Mouse (Mus musculus) thymus, adult 18-20 months (tissue): ENCODE data around the gene Kel.

ENCODE experiments used
- DNase-seq, 2 experiments: peaks; one replicate each; pipeline ENCODE4 v3.0.0; 2022; ENCODE audit warnings: mixed read lengths in 2 of 2

Kel gene

DNA sequence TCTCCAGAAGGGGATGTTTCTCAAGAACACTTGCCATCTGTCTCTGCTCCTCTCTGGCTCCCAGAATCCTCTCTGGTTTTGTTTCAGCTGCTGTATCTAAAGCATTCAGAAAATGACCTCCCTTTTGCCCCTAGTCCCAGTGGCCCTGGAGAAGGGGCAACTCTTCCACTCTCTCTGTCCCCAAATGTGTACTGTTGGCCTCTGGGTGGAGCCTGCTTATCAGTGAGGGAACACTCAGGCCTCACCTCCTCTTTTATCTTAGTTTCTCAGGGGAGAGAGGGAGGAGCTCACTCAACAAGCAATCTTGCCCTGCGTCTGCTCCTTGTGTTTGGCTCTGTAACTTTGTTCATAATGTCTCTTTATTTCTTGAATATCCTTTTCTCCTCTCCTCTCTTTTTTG lies at the start of gene Kel:
Kel (minus strand) TSS at position 217 of the 400 bp plus-strand sequence.
- DNase-seq = no peak

DNA sequence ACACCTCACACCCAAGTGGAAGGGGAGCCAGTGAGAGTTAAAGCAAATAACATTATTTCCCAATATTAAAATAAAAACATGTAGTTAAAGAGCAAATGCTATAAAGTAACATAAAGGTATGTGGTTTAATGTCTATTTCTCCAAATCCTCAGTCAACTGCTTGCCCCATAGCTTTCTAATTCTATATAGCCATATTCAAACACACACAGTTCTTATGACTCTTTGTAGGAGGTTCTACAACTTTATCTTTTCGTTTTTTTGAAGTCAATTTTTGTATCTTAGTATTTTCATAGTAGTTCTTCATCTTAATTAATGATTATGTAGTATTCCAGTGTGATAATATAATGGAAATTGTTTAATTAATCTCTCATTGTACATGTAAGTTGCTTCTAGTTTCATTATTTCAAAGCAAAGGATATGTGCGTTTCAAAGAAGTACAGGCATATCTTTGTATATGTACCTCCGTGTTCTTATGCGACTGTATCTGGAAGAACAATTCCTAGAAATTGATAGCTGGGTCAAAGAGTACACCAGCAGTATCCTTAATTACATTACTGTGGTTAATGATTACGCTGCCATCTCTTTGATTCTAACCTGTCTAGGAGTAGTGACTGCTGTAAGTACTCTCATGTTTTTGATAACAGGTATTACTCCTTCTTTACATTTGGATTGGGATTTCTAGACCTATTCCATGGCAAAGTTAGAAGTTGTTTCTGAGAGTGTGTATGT lies 40.7 kb upstream of the Kel start:
- DNase-seq = no peak

DNA sequence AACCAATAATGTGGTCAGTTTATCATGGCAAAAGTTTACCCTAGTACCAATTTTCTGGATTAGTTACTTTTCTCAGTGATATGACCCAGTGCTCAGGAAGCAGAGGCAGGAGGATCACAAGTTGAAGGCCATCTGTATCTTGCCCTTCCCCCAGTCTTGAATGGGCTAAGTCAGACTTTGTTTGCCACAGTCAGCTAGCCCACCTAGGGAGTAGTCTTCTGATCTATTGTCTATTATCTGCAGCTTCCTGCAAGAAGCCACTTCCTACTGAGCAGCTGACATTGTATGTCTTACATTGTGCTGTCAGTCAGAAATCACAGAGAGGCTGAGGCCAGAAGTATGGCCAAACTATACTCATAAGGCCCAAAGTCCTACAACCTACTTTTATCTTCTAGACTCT lies 37.0 kb upstream of the Kel start:
- DNase-seq = no peak

DNA sequence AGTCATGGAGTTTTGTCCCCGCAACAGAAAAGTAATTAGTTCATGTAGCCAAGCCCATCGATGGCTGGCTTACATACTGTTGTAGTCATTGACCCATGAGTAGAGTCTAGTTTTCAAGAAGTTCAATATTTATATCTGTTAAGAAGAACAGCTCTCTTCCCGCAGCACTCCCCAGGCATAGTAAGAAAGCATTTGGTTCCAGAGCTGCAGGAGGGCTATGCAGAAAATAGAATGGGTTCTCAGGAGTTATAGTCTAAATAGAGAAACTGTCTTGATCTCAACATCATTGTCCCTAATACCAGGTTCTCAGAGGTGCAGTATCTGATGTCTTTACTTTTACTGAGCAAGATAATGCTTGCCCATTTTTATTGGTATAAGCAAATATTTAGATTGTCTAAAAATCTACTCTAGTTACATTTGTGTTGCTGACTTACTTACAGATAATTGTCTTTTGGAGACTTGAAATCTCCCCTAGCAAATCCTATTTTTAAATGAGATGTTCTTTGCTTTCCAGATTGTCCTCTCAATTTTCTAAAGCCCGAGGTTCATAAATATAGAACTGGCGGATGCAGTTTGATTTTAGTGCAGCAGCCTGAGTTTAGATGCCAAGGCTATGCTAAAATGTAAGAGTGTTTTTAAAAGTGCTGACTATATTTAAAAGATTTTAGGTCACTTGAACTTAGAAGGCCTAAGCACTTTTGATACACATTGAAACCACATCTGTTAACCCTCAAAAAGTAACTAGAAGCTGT lies 30.8 kb upstream of the Kel start:
- DNase-seq = no peak

DNA sequence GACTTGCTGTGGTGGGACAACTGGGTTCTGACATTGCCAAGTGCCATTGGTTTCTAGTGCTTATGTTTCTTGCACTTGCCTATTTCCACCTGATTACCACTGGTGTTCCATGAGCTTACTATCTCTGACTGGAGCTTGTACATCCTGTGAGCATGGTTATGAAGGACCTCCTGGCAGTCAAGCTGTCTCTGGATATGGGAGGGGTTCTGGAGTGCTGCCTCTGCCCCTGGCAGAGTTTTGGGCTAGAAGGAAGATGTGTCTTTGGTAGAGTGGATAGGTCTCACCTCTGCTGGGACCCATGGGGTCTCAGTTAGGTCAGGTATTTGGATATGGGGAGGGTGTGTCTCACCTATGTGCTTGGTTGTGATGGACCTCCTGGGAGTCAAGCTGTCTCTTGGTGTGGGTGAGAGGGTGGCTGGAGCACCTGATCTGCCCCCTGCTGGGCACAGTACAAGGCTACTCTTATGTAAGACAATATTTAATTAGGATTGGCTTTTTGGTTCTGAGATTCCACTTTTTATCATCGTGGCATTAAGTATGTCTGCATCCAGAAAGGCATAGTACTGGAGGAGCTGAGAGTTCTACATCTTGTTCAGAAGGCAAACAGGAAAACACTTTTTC lies 24.0 kb upstream of the Kel start:
- DNase-seq = peak; percentile 9 to 14

DNA sequence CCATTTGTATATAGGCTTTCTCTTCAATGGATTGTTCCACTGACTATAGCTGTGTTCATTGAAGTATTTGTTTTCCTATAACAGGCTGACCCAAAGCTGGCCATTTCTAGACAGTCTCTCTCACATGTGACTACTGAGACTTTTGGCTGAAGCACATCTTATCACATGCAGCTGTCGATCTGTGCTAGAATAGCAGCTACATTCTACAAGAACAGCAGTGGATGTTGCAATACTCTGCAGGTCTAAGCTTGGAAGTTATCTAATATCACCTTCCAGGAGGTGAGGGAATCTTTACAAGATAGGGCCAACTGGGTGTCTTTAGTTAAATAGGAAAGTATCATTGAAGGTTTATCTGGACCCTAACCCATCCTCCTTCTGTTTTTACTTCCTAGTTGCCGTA lies 17.3 kb upstream of the Kel start:
- DNase-seq = no peak

DNA sequence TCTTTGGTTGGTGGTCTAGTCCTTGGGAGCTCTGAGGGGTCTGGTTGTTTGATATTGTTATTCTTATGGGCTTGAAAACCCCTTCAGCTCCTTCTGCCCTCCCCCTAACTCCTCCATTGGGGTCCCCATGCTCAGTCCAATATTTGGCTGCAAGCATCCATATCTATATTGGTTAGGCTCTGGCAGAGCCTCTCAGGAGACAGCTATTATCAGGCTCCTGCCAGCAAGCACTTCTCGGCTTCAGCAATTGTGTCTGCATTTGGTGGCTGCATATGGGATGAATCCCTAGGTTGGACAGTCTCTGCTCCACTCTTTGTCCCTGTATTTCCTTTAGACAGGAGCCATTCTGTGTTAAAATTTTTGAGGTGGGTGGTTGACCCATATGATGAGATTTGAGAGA lies 6.1 kb upstream of the Kel start:
- no peak for DNase-seq

DNA sequence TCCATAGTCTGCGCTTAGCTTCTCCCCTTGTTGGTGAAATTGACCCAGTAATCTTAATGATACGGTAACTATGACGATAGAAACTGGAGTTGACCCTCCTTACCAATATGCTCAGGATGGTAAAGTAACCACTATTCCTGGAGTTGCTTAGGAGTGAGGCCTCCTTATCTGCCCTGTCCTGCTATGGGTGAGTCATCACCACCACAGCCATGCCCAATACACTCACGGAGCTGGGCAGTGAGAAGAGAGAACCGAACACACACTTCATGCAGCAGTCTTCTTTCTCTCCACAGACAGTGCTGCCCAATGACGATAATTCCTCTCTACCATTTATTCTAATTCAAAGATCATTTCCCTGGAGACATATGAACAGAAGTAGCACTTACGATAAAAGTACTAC lies 2.1 kb upstream of the Kel start:
- DNase-seq = no peak

DNA sequence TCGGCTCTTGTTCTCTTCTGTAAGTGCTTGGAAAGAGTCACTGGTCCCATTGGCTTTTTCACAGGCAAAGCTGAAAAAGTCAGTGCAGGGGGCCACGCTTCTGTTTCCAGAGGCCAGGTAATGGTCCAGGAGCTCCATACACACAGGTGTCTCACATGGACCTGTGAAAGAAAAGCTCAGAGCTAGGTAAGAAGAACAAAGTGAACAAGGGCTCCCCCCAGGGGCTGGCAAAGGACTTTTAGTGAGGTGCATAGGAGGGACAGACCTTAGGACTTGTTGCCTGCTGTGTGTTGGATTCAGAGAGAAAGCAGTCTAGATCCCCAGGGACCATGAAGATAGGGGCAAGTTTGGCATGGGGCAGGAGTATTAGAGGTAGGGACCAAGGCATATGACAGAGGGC lies 1.2 kb downstream of the Kel start:
- peak; percentile 22 to 23 for DNase-seq

DNA sequence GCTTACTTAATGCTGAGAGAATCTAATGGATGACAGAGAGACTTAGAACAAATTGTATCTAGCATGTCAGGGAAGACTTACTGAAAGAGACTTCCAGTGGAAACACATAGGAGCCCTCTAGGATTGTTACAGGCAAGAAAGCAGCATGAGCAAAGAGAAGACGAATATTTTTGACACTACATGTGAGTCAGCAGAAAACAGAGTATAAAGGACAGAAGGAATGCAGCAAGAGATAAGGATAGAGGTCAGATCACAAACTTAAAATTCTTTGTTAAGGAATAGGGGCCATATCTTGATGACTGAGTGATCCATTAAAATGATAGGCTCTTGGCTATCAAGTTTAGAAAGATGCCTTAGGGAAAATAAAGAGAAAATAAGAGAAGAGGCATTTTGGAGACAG lies 2.9 kb downstream of the Kel start:
- DNase-seq = no peak

DNA sequence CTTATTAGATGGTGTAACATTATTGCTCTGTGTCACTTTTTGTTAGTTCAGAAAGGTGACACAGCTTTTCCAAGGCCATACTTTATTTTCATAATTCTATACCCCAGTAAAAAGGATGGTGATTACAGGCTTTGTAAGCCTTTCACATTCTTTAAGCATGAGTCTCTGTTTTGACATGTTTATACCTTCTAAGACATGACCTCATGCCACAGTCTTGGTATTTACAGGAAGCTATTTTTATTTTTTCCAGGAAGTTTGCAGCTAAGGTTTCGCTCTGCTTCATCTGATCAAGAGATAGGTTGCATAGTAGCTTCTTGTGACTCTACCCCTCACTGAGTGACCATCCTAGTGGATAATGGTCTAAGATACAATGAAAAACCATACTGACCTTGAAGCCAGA lies 9.7 kb downstream of the Kel start:
- DNase-seq = no peak

DNA sequence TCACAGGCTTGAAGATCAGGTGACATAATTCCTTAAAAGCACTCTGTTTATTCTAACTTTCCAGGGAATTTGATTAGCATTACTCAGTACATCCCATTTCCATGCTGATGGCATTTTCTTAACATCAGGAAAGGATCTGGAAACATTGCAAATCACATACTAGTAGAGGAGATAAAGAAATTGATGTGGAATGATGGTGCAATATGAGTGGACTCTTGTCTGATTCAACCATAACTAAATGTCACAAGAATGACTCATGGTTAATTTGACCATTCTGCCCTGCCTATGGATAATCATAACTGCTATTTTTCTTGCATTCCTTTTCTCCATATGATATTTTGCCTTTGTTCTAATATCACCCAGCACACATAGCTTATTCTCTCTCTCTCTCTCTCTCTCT lies 11.9 kb downstream of the Kel start:
- no peak for DNase-seq

DNA sequence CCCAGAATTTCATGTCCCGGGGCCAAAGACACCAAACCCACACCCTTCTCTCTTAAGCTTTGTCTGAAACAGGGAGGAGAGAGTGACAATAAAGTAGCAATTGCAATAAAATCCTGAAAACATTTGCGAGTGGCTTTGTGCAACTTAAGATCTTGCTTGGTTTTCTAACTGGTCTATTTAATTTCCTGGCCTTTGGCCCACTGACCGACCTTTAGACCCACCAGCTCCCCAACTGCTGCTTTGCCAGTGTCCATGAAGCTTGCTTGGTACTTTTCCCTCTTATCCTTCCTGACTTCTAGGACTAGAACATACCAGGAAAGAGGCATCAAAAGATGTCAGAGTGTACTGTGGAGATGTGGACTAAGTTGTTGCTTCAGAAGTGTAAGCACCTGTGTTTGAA lies 18.5 kb downstream of the Kel start:
- DNase-seq = no peak

DNA sequence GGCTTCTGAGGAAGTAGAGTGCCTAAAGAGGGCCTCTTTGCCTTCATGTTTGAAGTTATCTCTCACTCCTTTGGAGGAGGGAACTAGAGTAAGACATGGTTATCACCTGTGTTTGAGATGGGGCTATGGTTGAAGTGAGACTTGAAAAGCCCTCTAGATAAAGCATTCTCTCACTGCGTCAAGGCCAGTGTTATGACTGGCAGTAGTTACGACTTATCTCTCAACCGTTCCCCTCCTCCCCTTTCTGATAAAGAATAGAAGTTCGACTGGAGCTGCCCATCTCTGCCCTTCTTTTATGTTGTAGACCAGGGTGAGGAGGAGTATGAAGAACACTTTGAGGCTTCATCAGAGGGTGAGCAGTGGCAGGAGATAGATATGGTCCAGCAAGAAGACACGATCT lies 19.2 kb downstream of the Kel start:
- DNase-seq = no peak

DNA sequence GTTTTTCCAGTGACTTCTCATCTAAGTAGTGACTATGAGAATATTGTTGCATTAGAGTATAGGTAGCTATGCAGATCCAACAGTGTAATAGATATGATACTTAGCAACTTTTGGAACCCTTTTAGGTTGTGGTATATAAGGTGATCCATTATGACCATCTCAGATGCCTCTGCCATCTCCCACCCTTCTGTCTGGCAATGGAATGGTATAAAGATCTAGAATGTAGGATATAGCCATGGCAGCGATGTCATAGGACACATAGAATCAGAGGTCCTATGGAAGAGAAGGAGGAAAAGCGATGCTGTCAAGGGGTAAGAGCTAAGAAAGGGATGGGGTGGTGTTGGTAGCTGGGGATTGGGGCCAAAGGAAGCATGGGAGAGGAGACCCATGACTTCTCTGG lies 20.0 kb downstream of the Kel start, which contains the start of gene Llcfc1:
Llcfc1 (plus strand) TSS at position 301 of the 400 bp plus-strand sequence.
- DNase-seq = no peak

DNA sequence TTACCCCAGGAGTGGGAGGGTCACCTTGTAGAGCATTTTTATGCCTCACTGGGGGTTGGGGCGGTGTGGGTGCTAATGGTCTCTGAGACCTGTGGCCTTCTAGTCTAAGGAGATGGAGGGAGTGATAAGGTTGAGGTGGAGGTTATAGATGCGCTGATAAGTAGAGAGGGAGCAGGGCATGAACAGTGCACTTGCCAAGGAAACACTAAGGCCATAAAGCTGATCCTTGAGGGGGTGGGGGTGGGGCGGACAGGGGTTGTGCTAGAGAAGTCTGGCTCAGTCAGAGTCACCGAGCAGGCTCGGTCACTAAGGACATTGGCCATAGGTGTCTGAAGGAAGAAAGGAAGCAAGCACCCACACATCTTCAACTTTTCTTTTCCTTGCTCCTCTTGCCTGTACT lies 22.5 kb downstream of the Kel start:
- no peak for DNase-seq

DNA sequence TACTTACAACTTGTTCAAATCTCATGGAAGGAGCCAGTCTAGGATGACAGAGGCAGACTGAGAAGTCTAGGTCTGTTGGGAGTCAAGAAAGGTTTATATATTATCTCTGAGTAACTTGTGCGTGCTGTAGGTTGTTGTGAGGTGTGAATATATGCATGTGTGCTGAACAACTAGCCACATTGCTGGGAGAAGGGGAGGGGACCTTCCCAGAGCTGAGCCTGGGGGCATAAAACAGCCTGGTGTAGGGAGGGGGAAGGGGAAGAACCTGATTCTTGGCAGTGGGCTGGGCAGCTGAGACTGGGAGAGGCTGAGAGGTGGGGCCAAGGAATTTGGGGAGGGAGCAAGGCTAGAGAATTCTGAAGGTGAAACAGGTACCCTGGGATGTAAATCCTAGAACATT lies 23.5 kb downstream of the Kel start, which contains the start of gene Trpv5:
Trpv5 (minus strand) TSS at position 101 of the 400 bp plus-strand sequence.
- DNase-seq = no peak

DNA sequence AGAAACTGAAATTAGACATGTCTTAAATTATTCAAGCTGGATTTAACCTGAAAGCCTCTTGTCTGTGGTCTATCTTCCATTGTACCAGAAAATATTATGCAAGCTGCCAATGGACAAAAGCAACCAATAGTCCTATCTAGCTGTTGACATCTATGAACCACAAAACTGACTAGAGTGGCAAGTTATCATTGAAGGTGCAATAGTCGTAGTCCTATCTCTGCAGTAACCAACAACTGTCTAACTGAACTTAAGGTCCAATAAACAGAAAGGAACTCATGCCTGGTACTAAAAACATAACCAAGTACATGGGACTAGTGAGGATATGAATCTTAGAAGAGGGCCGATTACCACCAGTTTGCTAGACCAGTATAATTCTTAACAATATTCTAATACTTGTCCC lies 27.6 kb downstream of the Kel start:
- no peak for DNase-seq

DNA sequence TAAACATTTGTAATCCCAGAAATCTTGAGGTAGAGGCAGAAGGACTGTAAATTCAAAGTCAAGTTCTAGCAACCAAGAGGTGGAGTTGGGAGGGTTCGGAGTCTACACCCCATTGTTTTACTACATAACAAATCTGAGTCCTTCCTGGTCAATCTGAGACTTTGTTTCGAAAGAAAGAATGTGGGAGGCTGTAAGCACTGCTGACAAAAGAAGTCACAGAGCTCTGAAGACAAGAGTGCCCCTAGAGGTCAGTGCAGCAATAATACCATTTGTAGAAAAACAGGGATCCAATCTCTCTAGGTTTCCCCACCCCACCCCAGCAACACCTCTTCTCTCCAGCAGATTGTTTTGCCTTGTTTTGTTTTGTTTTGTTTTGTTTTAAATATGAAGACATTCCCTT lies 41.8 kb downstream of the Kel start:
- DNase-seq = no peak

DNA sequence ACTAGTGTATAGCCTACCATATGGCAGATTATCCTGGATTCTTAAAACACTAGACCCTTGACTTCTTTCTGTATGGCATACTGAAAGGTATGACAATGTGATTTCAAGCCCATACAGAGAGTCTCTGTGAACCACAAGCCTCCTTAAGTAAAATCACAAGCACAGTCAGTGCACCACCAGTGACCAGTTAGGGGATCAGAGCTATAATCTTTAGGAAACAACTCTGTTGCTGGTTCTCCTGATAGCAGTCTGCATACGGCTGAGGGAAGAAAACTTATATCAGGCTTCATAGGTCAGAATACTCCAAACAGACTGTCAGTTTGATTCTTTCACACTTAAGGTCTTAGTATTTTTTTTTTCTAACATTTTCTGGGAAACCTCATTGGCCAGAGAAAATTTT lies 45.7 kb downstream of the Kel start:
- DNase-seq = no peak

DNA sequence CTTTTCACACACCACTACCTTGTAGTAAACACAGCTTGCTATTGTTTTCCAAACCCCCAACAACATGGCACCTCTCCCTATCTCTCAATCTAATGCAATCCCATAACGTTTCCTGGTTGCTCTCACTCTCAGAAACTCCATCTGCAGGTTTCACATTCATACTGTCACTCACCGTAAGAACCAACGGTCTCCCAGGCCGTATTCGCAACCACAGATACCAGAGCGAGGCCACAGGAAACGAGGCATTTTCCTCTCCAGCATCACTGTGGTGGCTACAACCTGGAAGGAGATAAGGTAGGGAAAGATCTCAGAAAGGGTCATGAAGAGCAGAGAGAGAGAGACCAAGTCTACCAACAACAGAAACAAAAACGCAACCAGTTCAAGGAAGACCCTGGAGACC lies 49.5 kb downstream of the Kel start:
- DNase-seq = no peak

DNA sequence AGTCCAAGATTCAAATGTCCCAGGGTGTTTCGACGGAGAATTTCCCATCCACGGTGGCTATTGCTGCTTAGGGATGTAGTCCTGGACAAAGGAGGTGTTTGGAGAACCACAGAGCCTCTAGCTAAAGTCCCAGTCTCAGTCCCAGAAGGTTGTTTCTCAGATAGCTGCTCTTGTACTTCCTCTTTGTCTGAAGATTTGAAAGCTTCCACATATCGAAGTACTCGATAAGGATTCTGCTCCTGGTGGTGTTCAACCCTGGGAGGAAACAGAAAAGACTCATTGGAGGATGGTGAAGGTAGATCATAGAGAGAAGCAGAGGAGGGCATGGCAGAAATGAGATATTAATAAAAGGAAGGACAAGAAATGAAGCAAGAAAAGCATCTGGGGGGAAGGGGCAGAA lies 51.0 kb downstream of the Kel start:
- no peak for DNase-seq

DNA sequence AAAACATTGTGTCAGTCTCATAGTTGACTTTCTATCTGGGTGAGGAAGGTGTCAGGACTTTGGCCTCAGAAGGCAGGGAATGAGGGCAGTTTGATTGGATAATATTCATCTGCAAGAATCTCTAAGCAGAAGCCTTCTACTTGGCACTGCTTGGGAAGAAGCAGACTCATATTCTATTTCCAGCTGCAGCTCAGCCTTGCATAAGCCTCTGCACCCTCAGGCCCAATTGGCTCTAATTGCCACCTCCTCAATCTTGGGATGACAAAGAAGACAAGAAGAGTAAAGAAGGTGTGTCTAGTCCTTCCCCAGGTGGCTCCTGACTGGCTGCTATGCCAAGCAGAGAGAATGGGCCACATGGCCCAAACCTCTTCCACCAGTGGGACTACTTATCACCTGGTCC lies 57.5 kb downstream of the Kel start:
- DNase-seq = no peak

DNA sequence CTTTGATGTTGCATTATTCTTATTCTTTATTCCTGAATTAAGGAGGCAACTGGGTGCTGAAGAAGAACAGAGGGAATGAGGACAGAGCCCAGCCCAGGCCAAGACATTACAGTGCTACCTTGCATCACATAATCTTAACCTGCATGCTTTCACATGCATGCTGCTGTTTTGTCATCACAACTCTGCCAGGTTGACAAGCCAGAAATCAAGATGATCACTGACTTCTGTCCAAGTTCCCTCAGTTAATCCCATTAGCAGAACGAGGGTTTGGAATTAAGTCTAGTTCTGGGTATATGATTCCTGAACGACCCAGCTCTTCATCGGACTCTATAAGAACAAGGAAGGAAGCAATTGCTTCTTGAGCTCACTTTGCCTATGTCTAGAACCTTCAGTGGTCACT lies 57.9 kb downstream of the Kel start:
- no peak for DNase-seq
